Mouse (Mus musculus): Measurements from ENCODE around the gene Actg1. TPM values are rescaled to one million over a fixed set of nuclear protein-coding genes. Genes with fewer than 3 reads are reported as not detected.

Gene Actg1
- polyA plus RNA-seq, 1 experiment, result 951 TPM

GRCm38 (mm10) chr11:120338786-120339185, 9.6 kb downstream of the Actg1 start:
- 85% methylated on average over 3 of the region's 3 CpGs for WGBS
- no peak for TF ChIP-seq CTCF (IDR thresholded peaks at IDR 0.05; ENCODE audit: extremely low read depth, insufficient read depth, insufficient read length, insufficient replicate concordance)
- TF ChIP-seq POLR2A (IDR thresholded peaks at IDR 0.05; ENCODE audit: low read depth, low read length), result no peak
- no peak overlapping the region for H3K4me3 ChIP-seq (ENCODE audit: extremely low read depth, insufficient read depth, insufficient read length)
- DNase-seq (ENCODE audit: low read depth in 1 of 2, low spot score in 2 of 2), result no peak
- no peak overlapping the region for H3K27ac ChIP-seq (ENCODE audit: insufficient read depth, low read length)
- peaks cover 3% of the 10 kb centered on the region; the same call in 1 of the 2 replicates for H3K4me1 ChIP-seq (ENCODE audit: control insufficient read depth, insufficient read depth, insufficient read length)
- no peaks in the 10 kb centered on the region for H3K27me3 ChIP-seq (ENCODE audit: control insufficient read depth, insufficient read depth, low read length)
- no peaks in the 10 kb centered on the region for H3K36me3 ChIP-seq (ENCODE audit: control insufficient read depth, insufficient read depth, low read length)

DNA sequence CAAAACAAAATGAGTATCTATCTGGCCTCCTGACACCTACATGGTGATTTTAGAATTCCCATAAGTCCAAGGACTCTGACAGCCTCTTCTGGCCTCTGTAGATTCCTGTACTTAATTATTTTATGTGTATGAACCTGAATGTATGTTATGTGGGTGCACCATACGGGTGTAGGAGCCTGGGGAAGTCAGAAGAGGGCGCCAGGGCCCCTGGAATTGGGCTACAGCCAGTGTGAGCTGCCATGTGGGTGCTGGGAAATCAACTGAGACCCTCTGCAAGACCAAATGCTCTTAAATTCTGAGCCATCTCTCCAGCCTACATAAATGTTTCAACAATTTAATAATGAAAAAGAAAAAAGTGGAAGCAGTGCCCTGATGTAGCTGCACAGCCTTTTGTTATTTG, 10.9 kb downstream of the Actg1 start:
- 77% methylated on average over 2 of the region's 2 CpGs for WGBS
- H3K27ac ChIP-seq (ENCODE audit: insufficient read depth, low read length), result no peak overlapping the region
- H3K4me1 ChIP-seq (ENCODE audit: control insufficient read depth, insufficient read depth, insufficient read length), result peaks cover 3% of the 10 kb centered on the region; the same call in 1 of the 2 replicates
- TF ChIP-seq POLR2A (IDR thresholded peaks at IDR 0.05; ENCODE audit: low read depth, low read length) (no peak), CTCF (IDR thresholded peaks at IDR 0.05; ENCODE audit: extremely low read depth, insufficient read depth, insufficient read length, insufficient replicate concordance) (no peak)
- H3K36me3 ChIP-seq (ENCODE audit: control insufficient read depth, insufficient read depth, low read length), result no peaks in the 10 kb centered on the region
- H3K4me3 ChIP-seq (ENCODE audit: extremely low read depth, insufficient read depth, insufficient read length), result no peak overlapping the region
- H3K27me3 ChIP-seq (ENCODE audit: control insufficient read depth, insufficient read depth, low read length), result no peaks in the 10 kb centered on the region
- no peak for DNase-seq (ENCODE audit: low read depth in 1 of 2, low spot score in 2 of 2)

- H3K36me3 ChIP-seq (ENCODE audit: control insufficient read depth, insufficient read depth, low read length), result no peaks in the 10 kb centered on the region
- H3K4me3 ChIP-seq (ENCODE audit: extremely low read depth, insufficient read depth, insufficient read length), result no peak overlapping the region
- TF ChIP-seq POLR2A (IDR thresholded peaks at IDR 0.05; ENCODE audit: low read depth, low read length), result no peak
- TF ChIP-seq CTCF (IDR thresholded peaks at IDR 0.05; ENCODE audit: extremely low read depth, insufficient read depth, insufficient read length, insufficient replicate concordance), result no peak
- DNase-seq (ENCODE audit: low read depth in 1 of 2, low spot score in 2 of 2), result no peak
- WGBS, result 87% methylated on average over 6 of the region's 6 CpGs
- H3K27ac ChIP-seq (ENCODE audit: insufficient read depth, low read length), result no peak overlapping the region
- peaks cover 3% of the 10 kb centered on the region; the same call in 1 of the 2 replicates for H3K4me1 ChIP-seq (ENCODE audit: control insufficient read depth, insufficient read depth, insufficient read length)
- H3K27me3 ChIP-seq (ENCODE audit: control insufficient read depth, insufficient read depth, low read length), result no peaks in the 10 kb centered on the region
Observed at GRCm38 (mm10) chr11:120335431-120336021, 12.8 kb downstream of the Actg1 start.

GRCm38 (mm10) chr11:120320156-120320555, 28.2 kb downstream of the Actg1 start:
- TF ChIP-seq POLR2A (IDR thresholded peaks at IDR 0.05; ENCODE audit: low read depth, low read length) (no peak), CTCF (IDR thresholded peaks at IDR 0.05; ENCODE audit: extremely low read depth, insufficient read depth, insufficient read length, insufficient replicate concordance) (no peak)
- Histone ChIP-seq H3K4me3 (ENCODE audit: extremely low read depth, insufficient read depth, insufficient read length) (no peak overlapping the region), H3K36me3 (ENCODE audit: control insufficient read depth, insufficient read depth, low read length) (no peaks in the 10 kb centered on the region), H3K27me3 (ENCODE audit: control insufficient read depth, insufficient read depth, low read length) (no peaks in the 10 kb centered on the region), H3K27ac (ENCODE audit: insufficient read depth, low read length) (no peak overlapping the region), H3K4me1 (ENCODE audit: control insufficient read depth, insufficient read depth, insufficient read length) (no peaks in the 10 kb centered on the region)
- no peak for DNase-seq (ENCODE audit: low read depth in 1 of 2, low spot score in 2 of 2)
- 94% methylated on average over 10 of the region's 10 CpGs for WGBS

- 0 out of 2 replicates have a peak, but pooled peaks cover 2% of the 10 kb centered on the region for H3K27me3 ChIP-seq (ENCODE audit: control insufficient read depth, insufficient read depth, low read length)
- H3K27ac ChIP-seq (ENCODE audit: insufficient read depth, low read length), result no peak overlapping the region
- H3K4me1 ChIP-seq (ENCODE audit: control insufficient read depth, insufficient read depth, insufficient read length), result no peaks in the 10 kb centered on the region
- 83% methylated on average over 5 of the region's 5 CpGs for WGBS
- no peak for DNase-seq (ENCODE audit: low read depth in 1 of 2, low spot score in 2 of 2)
- no peaks in the 10 kb centered on the region for H3K36me3 ChIP-seq (ENCODE audit: control insufficient read depth, insufficient read depth, low read length)
- TF ChIP-seq CTCF (IDR thresholded peaks at IDR 0.05; ENCODE audit: extremely low read depth, insufficient read depth, insufficient read length, insufficient replicate concordance) (no peak), POLR2A (IDR thresholded peaks at IDR 0.05; ENCODE audit: low read depth, low read length) (no peak)
- H3K4me3 ChIP-seq (ENCODE audit: extremely low read depth, insufficient read depth, insufficient read length), result no peak overlapping the region
Observed at GRCm38 (mm10) chr11:120319310-120319709, 29.0 kb downstream of the Actg1 start.

GRCm38 (mm10) chr11:120317456-120317855, 30.9 kb downstream of the Actg1 start:
- Histone ChIP-seq H3K27ac (ENCODE audit: insufficient read depth, low read length) (no peak overlapping the region), H3K4me3 (ENCODE audit: extremely low read depth, insufficient read depth, insufficient read length) (no peak overlapping the region), H3K36me3 (ENCODE audit: control insufficient read depth, insufficient read depth, low read length) (no peaks in the 10 kb centered on the region), H3K4me1 (ENCODE audit: control insufficient read depth, insufficient read depth, insufficient read length) (no peaks in the 10 kb centered on the region), H3K27me3 (ENCODE audit: control insufficient read depth, insufficient read depth, low read length) (0 out of 2 replicates have a peak, but pooled peaks cover 2% of the 10 kb centered on the region)
- 68% methylated on average over 7 of the region's 7 CpGs for WGBS
- no peak for DNase-seq (ENCODE audit: low read depth in 1 of 2, low spot score in 2 of 2)
- no peak for TF ChIP-seq POLR2A (IDR thresholded peaks at IDR 0.05; ENCODE audit: low read depth, low read length)
- TF ChIP-seq CTCF (IDR thresholded peaks at IDR 0.05; ENCODE audit: extremely low read depth, insufficient read depth, insufficient read length, insufficient replicate concordance), result no peak

DNA sequence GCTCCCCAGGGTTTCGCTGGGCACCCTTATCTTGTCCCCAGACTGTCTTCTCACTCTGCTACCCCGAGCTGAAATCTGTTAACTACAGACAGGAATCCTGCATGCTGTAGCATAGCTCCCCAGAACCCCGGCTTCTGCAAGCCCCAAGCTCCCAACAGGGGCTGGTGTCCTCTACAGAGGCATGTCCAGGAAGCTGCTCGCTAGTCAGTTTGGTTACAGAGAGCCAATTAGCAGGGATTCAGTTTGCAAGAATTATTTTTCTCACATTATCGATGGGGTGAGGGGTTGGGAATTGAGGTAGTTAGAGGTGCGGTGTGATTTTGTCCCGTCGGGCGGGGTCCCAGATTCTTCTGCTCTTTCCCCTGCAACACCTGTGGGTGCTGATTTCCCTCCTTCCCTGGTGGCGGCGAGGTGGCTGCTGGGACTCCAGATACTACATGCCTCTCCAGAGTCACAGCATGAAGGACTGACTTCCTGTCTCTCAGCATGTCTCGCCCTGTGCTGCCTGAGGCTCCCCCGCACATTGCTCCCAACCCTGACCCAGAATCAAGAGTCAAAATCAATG, 31.6 kb downstream of the Actg1 start:
- WGBS, result 5% methylated on average over 13 of the region's 13 CpGs
- H3K27me3 ChIP-seq (ENCODE audit: control insufficient read depth, insufficient read depth, low read length), result 0 out of 2 replicates have a peak, but pooled peaks cover 2% of the 10 kb centered on the region
- peak overlapping the region; percentile 68 for H3K27ac ChIP-seq (ENCODE audit: insufficient read depth, low read length)
- H3K4me3 ChIP-seq (ENCODE audit: extremely low read depth, insufficient read depth, insufficient read length), result peak overlapping the region; percentile 63; the same call in 1 of the 2 replicates
- TF ChIP-seq CTCF (IDR thresholded peaks at IDR 0.05; ENCODE audit: extremely low read depth, insufficient read depth, insufficient read length, insufficient replicate concordance) (no peak), POLR2A (IDR thresholded peaks at IDR 0.05; ENCODE audit: low read depth, low read length) (no peak)
- no peaks in the 10 kb centered on the region for H3K4me1 ChIP-seq (ENCODE audit: control insufficient read depth, insufficient read depth, insufficient read length)
- no peaks in the 10 kb centered on the region for H3K36me3 ChIP-seq (ENCODE audit: control insufficient read depth, insufficient read depth, low read length)
- DNase-seq (ENCODE audit: low read depth in 1 of 2, low spot score in 2 of 2), result no peak
